Mouse (Mus musculus): ENCODE results near the gene Aprt.

The Aprt gene

GRCm38 (mm10) chr8:122564363-122565352, 12.1 kb downstream of the Aprt start:
- DNase-seq (ENCODE audit: low read depth), result no peak

GRCm38 (mm10) chr8:122561199-122561598, 15.5 kb downstream of the Aprt start:
- DNase-seq (ENCODE audit: low read depth), result no peak

- DNase-seq (ENCODE audit: low read depth), result no peak
Observed at GRCm38 (mm10) chr8:122558671-122559349, 17.9 kb downstream of the Aprt start.

DNA sequence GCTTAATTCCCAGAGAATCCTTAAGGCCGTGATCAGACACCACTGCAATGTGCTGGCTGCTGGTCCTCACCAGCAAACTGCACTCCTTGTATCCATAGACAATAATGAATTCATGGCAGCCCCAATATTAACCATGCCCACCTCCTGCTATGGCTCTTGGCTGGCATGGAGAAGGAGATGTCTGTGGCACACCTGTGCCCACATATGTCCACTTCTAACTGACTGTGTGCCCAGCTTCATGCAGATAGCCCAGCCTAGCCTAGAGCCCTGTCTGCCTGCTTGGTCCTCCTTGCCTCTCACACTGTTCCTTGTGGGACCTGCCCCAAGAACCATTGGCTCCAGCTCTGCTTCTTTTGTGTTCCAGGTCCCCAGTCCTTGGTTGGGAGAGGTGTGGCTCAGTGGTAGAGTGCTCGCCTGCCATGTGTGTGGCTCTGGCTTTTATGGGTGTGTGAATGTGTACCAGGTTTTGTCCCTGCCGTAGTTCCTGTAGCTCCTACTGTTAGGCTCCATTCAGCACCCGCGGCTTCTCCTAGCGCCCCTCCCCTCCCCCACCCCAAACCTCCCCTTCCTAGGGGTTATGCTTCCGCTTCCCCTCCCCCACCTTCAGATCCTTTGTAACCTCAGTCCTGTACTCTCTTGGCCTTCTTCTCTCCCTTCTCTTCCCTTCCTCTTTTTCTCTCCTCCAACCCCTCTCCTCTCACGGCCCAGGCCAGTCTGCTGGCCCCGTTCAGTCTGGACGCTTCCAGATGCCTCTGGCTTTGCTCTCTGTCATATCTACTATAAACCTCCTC, 19.3 kb downstream of the Aprt start:
- DNase-seq (ENCODE audit: low read depth), result no peak

DNA sequence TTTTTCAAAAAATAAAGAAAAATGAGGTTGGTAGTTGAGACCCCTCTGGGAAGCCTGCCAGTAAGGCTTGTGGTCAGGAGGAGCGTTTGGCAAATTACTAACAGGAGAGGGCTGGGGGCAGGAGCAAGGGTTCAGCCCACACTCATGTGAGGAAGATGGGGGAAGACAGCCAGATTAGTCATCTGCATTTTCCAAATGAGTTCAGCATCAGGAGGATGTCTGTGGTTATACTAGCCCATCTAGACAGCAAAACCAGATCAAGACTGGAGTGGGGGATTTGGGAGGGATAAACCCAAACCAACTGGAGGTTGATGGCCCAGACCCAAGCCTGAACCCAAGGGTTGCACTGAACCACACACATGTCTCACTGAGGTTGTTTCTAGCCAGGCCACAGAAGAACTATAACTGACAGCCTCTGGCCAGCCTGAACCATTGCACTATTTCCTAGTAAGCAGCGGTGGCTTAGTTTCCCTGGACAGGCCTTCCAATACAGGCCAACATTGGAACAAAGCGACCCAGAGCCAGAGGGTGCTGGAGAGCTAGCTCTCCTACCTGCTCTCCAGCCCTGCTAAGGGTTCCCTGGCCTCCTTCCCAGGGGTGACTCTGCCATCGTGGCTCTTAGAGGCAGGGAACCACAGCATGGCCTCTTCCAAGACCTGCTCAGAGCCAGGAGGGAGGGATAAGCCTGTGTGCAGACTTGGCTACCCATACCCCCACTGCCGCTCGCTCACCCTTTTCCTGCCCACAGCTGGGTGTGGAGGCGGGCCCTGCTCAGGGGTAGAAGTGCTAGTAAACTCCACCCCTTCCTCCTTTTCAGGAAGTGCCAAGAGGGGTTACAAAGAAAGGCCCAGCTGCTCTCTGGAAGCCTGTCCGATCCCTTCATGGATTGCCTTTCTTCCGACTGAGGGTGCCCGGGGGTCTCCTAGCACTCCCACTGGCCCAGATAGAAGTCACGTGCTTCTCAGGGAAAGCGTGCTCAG, 20.4 kb downstream of the Aprt start:
- no peak for DNase-seq (ENCODE audit: low read depth)

DNA sequence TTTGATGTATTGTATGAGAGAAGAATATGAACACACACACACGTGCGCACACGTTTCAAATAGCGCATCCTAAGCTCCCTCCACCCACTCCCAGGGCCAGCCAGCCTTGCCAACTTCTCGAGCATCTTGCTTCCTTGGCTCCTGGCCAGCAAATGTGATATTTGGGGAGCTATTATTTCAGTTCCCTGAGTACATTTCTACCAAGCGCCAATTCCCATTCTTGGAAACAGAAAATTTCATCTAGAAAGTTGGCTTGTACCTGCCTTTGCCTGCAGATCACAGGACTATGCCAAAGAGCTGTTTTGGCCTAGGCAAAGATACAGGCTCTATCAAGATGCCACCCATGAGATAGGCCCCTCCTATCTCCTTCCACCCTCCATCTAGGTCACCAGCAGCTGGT, 21.9 kb downstream of the Aprt start:
- no peak for DNase-seq (ENCODE audit: low read depth)

- peak; percentile 82 for DNase-seq (ENCODE audit: low read depth)
Observed at GRCm38 (mm10) chr8:122551265-122552051, 25.3 kb downstream of the Aprt start, which contains the start of gene Piezo1. Gene Piezo1 (minus strand): TSS chr8:122551329.

- no peak for DNase-seq (ENCODE audit: low read depth)
Observed at GRCm38 (mm10) chr8:122550995-122551264, 25.8 kb downstream of the Aprt start.

DNA sequence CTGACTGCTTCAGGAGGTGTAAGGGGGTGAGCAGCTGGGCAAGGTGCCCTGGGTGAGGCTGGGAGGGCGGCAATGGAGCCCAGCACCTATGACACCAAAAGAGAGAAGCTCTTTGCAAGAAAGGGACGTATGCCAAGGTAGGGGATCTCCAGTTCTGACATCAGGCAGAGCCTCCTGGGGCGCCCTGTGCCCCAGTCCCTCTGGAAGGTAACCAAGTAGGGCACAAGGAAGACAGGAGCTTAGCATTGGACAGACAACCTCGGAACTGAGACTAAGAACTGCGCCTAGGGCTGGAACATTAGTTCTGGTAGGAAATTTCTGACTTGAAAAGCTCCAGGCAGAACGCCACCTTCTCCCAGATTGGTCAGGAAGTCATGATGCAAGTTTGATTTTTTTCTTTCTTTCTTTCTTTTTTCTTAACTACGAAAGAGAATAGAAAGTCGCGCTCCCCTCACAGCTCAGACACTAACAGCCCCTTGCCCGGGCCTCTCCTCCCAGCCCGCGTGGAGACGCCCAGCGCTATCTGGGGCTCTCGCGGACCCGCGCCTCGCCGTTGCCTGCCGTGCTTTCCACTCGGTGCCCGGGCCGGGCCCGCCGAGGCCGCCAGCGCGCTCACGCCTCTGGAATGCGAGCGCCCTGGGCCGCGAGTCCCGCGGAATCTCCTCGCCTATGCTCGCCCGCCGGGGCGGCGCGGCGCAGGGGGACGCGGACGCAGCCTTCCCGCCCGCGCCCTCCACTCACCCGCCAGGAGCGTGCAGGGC, 26.3 kb downstream of the Aprt start:
- DNase-seq (ENCODE audit: low read depth), result no peak

GRCm38 (mm10) chr8:122548891-122549439, 27.7 kb downstream of the Aprt start:
- peak; percentile 63 for DNase-seq (ENCODE audit: low read depth)

- no peak for DNase-seq (ENCODE audit: low read depth)
Observed at GRCm38 (mm10) chr8:122548331-122548730, 28.4 kb downstream of the Aprt start.

- peak; percentile 64 for DNase-seq (ENCODE audit: low read depth)
Observed at GRCm38 (mm10) chr8:122547815-122548214, 28.9 kb downstream of the Aprt start.

DNA sequence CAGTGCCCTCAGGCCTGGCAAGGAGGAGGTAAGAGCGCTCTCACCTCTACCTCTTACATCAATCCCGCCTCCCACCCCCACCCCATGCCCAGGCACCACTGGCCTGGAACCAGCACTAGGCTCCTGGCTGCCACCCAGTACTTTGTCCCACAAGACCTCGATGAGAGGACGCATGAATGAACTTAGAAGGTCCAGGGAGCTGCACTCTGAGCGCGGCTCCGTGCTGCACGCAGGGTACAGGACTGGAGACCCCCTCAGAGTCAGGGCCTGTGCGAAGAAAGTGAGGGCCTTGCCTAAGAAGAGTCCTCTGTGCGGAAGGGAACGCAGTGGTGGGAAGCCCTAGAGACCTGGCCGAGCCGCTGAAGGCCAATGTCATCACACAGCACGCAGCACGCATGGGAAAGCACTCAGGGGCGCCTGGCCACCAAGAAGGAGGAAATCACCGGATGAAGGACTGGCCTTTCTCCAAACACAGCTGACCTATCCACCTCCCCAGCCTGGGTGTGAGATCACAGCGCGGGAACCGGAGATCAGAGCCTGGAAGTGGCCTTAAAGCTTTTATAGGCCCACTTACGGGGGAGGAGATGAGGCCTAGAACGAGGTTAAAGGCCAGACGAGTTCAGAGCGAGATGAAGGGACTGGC, 29.8 kb downstream of the Aprt start:
- DNase-seq (ENCODE audit: low read depth), result no peak

GRCm38 (mm10) chr8:122546066-122546755, 30.5 kb downstream of the Aprt start:
- DNase-seq (ENCODE audit: low read depth), result peak; percentile 81

- DNase-seq (ENCODE audit: low read depth), result no peak
Observed at GRCm38 (mm10) chr8:122544138-122544537, 32.6 kb downstream of the Aprt start.

DNA sequence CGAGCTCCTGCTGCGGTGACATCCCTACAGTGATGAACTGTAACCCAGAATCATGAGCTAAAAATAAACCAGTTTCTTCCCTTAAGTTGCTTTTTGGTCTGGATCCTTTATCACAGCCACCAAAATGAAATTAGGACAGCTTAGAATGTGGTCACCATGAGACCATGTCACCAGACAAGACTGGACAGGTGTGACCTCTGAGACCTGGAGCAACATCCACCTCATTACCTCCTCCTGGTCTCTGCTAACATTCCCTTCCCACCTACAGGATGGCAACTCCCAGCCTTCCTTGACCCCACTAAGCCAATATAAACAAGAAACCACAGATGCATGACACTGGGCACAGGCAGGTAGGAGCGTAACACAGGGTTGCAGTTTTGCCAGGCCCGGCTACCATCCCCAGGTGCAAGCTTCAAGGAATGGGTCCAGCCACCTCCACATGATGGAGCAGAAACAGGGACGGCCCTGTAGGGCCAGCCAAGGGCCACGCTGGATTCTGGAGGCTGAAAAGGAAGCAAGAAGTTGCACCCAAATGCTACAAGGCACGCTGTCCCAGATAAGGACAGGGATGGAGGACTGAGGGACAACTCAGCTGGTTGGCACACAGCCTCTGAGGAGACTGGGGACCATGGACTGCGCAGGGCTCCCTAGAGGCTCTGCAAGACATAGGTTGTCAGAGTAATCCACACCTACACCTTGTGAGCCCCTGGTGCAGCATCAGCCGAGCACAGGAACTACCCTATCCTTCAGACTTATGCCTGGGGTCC, 38.2 kb downstream of the Aprt start:
- no peak for DNase-seq (ENCODE audit: low read depth)

DNA sequence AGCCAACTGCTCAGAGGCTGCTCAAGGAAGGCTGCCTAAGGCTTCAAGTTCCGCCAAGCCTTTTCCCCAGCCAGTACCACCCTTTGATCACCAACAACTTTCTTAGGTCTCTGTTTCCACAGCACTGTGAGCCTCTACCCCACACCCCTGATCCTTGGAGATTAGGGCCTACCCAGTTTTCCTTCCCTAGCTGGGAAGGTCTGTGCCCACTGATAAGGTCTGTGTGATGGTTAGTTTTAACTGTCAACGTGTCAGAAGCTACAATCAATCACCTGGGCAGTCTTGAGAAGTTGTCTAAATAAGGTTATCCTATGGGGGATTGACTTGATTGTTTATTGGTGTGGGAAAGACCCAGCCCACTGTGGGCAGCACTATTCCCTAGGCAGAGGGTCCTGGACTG, 38.9 kb downstream of the Aprt start:
- DNase-seq (ENCODE audit: low read depth), result peak; percentile 81

GRCm38 (mm10) chr8:122537033-122537432, 39.7 kb downstream of the Aprt start:
- DNase-seq (ENCODE audit: low read depth), result no peak

Measured in c-Kit-positive CD71-positive TER-119-negative erythroid progenitor cells, embryonic 14.5 days (primary cell).